Mouse (Mus musculus) midbrain, embryonic 12.5 days (tissue): ENCODE measurements around the gene Gm10642. TPM values are rescaled to one million over a fixed set of nuclear protein-coding genes. Genes with fewer than 3 reads are reported as not detected.

ENCODE experiments used
- ATAC-seq: fragments of 200-750 bp; cut with Nextera tagmentation; 2 replicates; pipeline ENCODE4 v1.8.0; 2017; ENCODE audit warnings: low read depth, moderate TSS enrichment, moderate library complexity; ENCODE audit not compliant: low FRiP score
- H3K27ac ChIP-seq: fragments of 300-500 bp; sonication (generic); replicated peaks from 2 replicates; pipeline ENCODE4 v1.5.1; 2016; ENCODE audit warnings: mild to moderate bottlenecking
- H3K27me3 ChIP-seq: fragments of 300-500 bp; sonication (generic); 2 replicates; pipeline ENCODE4 v1.6.1; 2016; ENCODE audit warnings: mild to moderate bottlenecking
- H3K36me3 ChIP-seq: fragments of 300-500 bp; sonication (generic); 2 replicates; pipeline ENCODE4 v1.6.1; 2016
- H3K4me1 ChIP-seq: fragments of 300-500 bp; sonication (generic); 2 replicates; pipeline ENCODE4 v1.6.1; 2016
- H3K4me2 ChIP-seq: fragments of 300-500 bp; sonication (generic); replicated peaks from 2 replicates; pipeline ENCODE4 v1.6.1; 2016; ENCODE audit warnings: mild to moderate bottlenecking, moderate library complexity
- H3K4me3 ChIP-seq: fragments of 300-500 bp; sonication (generic); 2 replicates; pipeline ENCODE4 v1.5.1; 2016; ENCODE audit warnings: mild to moderate bottlenecking
- H3K9ac ChIP-seq: fragments of 300-500 bp; sonication (generic); replicated peaks from 2 replicates; pipeline ENCODE4 v1.6.1; 2016; ENCODE audit warnings: mild to moderate bottlenecking, moderate library complexity
- H3K9me3 ChIP-seq: fragments of 300-500 bp; sonication (generic); 2 replicates; pipeline ENCODE4 v1.6.1; 2016; ENCODE audit warnings: mild to moderate bottlenecking
- WGBS: fragments of 180-500 bp; shearing (Covaris S2); methylation state at CpG from one replicate; pipeline ENCODE4 v1.1.7; 2016; 5-methylcytosine and 5-hydroxymethylcytosine counted together
- polyA plus RNA-seq: library from polyadenylated mRNA; unstranded; fragments of >200 nt; fragmentation: Nextera tagmentation; extraction: Ambion mirVana; gene quantifications from 2 replicates; pipeline ENCODE4 v1.2.1, GENCODE M21; 2016

The Gm10642 gene
- 0.32 and 1.0 TPM in 2 replicates for polyA plus RNA-seq

DNA sequence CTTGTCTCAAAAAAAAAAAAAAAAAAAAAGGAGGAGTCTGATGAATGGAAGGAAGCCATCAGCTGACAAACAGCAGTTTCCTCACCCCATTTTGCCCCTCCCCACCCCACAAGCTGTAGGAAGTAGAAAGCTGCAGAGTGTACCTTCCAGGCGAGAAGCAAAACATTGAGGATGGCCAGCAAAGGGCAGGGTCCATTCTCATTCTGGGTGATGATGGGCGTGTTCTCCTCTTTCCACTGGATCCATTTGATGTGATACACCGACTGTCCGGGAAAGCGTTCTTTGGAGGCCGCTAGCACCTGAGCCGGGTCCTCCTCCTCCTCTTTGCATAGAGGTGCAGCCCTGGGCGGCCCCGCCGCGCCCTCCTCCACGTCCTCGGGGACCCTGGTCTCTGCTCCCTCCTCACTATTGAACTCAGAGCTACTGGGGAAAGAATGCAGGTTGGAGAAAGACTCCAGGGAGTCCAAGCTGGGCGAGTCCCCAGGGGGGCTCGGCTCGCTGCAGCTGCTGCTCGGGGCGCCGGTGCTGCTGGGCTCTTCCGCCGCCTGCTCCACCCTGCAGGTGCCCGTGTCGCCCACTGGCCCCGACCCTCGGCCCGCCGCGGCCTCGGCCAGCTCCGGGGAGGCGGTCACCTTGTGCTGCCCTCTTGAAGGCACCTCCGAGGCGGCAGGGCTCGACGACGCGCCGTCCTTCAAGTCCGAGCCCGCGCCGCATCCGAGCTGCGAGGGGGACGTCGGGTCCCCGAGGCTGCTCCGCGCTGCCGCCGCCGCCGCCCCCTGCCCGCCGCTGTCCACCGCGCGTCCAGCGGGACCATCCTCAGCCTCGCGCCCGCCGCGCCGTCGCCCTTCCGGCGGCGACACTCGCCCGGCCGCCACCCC lies at the start of gene Gm10642:
Gm10642 (plus strand) TSS at position 122 of the 878 bp plus-strand sequence.
- WGBS = under 1% methylated on average over 69 of the region's 72 CpGs
- no peaks in the 10 kb centered on the region for H3K27me3 ChIP-seq
- peak within 1 kb of the TSS; percentile 91 for H3K9ac ChIP-seq
- no peaks in the 10 kb centered on the region for H3K36me3 ChIP-seq
- no peaks in the 10 kb centered on the region for H3K9me3 ChIP-seq
- peak within 1 kb of the TSS; percentile 95 for H3K27ac ChIP-seq
- peak within 1 kb of the TSS; percentile 81 for H3K4me2 ChIP-seq
- H3K4me1 ChIP-seq = peaks cover 8% of the 10 kb centered on the region
- ATAC-seq = peak; percentile 67
- H3K4me3 ChIP-seq = peak within 1 kb of the TSS; percentile 90

DNA sequence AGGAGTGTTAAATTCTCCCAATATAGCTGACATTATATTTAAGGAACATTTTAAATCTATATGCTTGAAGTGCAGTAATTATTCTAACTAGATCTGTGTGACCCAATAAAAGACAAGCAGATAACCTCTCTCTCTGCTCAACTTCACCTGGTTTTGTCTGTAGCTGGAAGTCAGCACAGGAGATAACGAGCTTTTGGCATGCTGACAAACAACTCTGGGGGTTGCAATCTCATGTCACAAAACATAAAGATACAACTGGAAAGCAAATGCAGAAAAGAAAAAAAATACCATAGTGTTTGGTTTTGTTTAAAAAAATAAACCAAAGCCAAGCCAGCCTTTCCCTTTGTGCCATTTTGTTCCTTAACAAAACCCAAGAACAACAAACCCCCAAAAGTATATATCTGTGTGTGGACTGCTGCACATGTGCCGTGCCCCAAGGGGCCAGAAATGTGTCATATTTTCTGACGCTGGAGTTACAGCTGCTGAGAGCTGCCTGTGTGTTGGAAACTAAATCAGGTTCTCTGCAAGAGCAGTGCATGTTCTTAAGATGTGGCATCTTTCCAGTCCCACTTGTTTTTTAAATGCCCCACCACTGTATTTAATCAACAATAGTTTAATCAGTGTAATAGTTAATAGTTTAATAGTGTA lies 44.9 kb upstream of the Gm10642 start:
- ATAC-seq = no peak
- Histone ChIP-seq H3K27ac (no peak overlapping the region), H3K4me3 (no peak overlapping the region), H3K4me2 (no peak overlapping the region), H3K4me1 (no peaks in the 10 kb centered on the region), H3K27me3 (no peaks in the 10 kb centered on the region), H3K36me3 (peaks cover 30% of the 10 kb centered on the region), H3K9me3 (no peaks in the 10 kb centered on the region), H3K9ac (no peak overlapping the region)
- 79% methylated on average over 3 of the region's 3 CpGs for WGBS

DNA sequence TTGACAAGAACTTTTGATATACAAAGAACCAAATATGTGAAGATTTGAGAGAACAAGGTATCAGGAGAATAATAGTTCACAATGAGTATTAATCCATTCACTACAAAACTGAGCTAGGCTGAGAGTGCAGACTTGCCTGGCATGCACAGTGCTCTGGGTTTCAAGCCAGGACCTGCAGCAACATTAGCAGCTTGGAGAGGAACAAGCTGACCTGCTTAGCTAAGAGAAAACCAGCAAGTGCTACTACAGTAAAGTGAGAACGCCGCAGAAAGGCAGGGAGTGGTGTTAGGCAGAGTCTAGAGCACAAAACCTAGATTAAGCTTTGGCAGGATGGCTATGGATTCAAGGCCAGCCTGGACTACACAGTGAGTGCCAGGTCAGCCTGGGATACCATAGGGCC lies 26.3 kb upstream of the Gm10642 start:
- 80% methylated on average over 2 of the region's 2 CpGs for WGBS
- H3K4me1 ChIP-seq = no peaks in the 10 kb centered on the region
- ATAC-seq = no peak

DNA sequence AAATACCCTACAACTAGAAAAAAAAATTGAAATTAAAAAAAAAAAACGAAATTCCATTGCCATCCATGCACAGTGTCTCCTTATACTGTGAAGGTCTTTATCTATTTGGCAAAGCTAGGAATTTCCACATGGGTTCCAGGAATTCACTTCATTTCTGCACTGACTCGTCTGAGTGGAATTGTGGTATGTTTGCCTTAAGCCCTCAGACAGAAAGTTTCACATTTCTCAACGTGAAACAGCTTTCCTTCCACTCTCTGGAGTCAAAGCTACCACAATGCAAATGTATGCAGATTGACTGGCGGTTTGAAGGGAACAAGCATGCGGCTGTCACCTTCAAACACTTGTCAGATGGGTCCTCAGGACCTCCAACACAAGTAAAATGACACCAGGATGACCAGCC lies 24.4 kb upstream of the Gm10642 start:
- no peak overlapping the region for H3K9ac ChIP-seq
- 29% methylated on average over 5 of the region's 5 CpGs for WGBS
- no peaks in the 10 kb centered on the region for H3K36me3 ChIP-seq
- no peaks in the 10 kb centered on the region for H3K4me1 ChIP-seq
- no peak for ATAC-seq
- no peak overlapping the region for H3K27ac ChIP-seq
- H3K4me2 ChIP-seq = no peak overlapping the region
- H3K9me3 ChIP-seq = no peaks in the 10 kb centered on the region
- no peaks in the 10 kb centered on the region for H3K27me3 ChIP-seq
- no peak overlapping the region for H3K4me3 ChIP-seq

More for the DNA sequence above, 26.3 kb upstream of the Gm10642 start:
- no peak overlapping the region for H3K4me3 ChIP-seq
- no peaks in the 10 kb centered on the region for H3K9me3 ChIP-seq
- H3K4me2 ChIP-seq = no peak overlapping the region
- H3K9ac ChIP-seq = no peak overlapping the region
- H3K27me3 ChIP-seq = no peaks in the 10 kb centered on the region
- H3K36me3 ChIP-seq = no peaks in the 10 kb centered on the region
- H3K27ac ChIP-seq = no peak overlapping the region

DNA sequence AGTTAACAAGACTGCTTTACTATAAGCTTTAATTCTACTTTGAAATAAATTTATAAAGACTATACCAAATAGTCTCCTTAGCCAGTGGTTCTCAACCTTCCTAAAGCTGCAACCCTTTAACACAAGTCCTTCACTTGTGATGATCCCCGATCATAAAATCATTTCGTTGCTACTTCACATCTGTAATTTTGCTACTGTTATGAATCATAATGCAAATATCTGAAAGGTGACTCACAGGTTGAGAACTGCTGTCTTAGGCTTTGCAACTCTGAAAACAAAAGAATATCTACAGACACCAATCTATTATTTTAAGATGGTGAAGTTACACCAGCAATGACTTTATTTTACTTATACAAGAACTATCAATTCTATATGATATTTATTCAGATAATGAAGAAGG lies 19.3 kb upstream of the Gm10642 start:
- Histone ChIP-seq H3K9me3 (no peaks in the 10 kb centered on the region), H3K27me3 (no peaks in the 10 kb centered on the region), H3K36me3 (no peaks in the 10 kb centered on the region), H3K27ac (no peak overlapping the region), H3K9ac (no peak overlapping the region), H3K4me3 (no peak overlapping the region), H3K4me2 (no peak overlapping the region), H3K4me1 (no peaks in the 10 kb centered on the region)
- no peak for ATAC-seq
- 92% methylated on average over 2 of the region's 2 CpGs for WGBS

DNA sequence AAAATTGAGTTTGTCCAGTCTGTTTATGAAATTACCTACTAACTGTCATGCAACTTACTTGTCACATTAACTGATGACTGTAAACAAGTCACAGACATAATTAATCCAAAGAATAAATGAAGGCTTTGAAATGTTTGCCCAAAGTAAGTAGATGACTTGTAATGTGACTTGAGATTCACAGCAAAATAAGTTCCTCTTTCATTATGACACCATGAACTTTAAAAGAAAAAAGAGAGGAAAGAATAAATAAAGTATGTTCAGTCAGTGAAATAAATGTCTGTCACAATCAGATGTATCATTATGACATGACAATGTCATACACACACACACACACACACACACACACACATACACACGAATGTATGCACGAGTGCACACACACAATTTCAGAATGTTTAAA lies 5.8 kb upstream of the Gm10642 start:
- ATAC-seq = no peak

DNA sequence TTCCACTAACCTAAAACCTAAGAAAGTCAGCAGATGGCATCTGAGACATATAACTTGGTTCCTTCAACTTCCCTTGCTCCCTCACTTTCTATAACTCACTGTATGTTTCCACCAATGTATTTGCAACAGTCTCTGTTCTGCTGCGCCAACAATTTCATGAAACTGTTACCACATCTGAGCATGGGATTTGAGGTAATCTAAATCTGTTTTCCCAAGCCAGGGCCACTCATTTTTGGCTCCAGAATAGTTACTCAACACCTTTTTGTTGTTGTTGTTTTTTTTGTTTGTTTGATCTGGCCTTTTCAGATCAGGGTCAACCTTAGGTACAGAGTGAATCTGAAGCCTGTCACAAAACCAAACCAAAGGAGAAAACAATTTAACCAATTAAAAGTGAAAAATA lies 5.1 kb upstream of the Gm10642 start:
- Histone ChIP-seq H3K4me2 (no peak overlapping the region), H3K27me3 (no peaks in the 10 kb centered on the region), H3K9me3 (no peaks in the 10 kb centered on the region), H3K4me1 (peaks cover 5% of the 10 kb centered on the region), H3K9ac (no peak overlapping the region), H3K27ac (no peak overlapping the region), H3K36me3 (no peaks in the 10 kb centered on the region), H3K4me3 (no peak overlapping the region)
- ATAC-seq = no peak
- WGBS = 95% methylated on average over 1 of the region's 1 CpGs

More for the DNA sequence above, 5.8 kb upstream of the Gm10642 start:
- Histone ChIP-seq H3K4me3 (no peak overlapping the region), H3K27me3 (no peaks in the 10 kb centered on the region), H3K4me2 (no peak overlapping the region), H3K9ac (no peak overlapping the region), H3K4me1 (peaks cover 5% of the 10 kb centered on the region), H3K27ac (no peak overlapping the region), H3K36me3 (no peaks in the 10 kb centered on the region), H3K9me3 (no peaks in the 10 kb centered on the region)
- WGBS = 93% methylated on average over 2 of the region's 2 CpGs

DNA sequence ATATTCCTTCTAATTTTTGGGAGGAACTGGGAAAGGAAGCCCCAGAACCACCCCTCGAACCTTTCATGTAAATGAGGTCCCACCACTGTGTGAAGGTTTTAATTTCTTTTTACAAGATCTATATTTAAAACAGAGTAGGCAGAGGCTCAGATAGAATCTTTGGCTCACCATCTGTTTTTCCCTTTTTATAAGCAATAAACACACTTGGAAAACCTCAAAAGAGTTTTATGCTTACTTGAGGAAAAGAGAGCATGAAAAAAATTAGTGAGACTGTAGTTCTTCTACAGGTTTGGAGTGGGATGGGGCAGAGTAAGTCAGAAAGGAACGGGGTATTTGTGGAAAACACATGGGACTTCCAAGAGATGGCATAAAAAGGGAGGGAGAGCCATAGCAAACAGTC lies 3.8 kb upstream of the Gm10642 start:
- Histone ChIP-seq H3K9me3 (no peaks in the 10 kb centered on the region), H3K4me2 (no peak overlapping the region), H3K36me3 (no peaks in the 10 kb centered on the region), H3K27ac (no peak overlapping the region), H3K4me3 (no peak overlapping the region), H3K9ac (no peak overlapping the region), H3K27me3 (no peaks in the 10 kb centered on the region), H3K4me1 (peaks cover 5% of the 10 kb centered on the region)
- 81% methylated on average over 2 of the region's 2 CpGs for whole genome bisulfite sequencing
- no peak for ATAC-seq

DNA sequence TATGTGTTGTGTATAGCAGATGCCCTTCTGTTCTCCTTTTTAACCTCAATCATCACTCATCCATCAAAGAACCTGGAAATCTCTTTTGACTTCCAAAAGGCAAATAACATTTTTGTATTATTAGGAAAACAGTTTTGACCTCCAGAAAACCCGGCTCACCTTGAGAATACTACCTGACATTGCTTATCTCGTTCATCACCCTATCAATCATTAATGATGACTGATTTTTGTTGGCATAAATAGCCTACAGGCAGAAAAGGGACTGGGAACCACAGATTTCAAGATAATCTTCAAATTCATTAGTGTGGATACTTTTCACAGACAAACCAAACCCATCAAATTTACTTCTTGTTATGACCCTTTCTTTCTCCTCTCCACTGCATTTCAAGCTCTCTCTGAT lies 2.2 kb upstream of the Gm10642 start:
- Histone ChIP-seq H3K27me3 (no peaks in the 10 kb centered on the region), H3K9ac (no peak overlapping the region), H3K4me2 (peak overlapping the region; percentile 36), H3K4me3 (peak overlapping the region; percentile 15), H3K4me1 (peaks cover 8% of the 10 kb centered on the region), H3K27ac (no peak overlapping the region), H3K9me3 (no peaks in the 10 kb centered on the region), H3K36me3 (no peaks in the 10 kb centered on the region)
- no peak for ATAC-seq
- WGBS = 84% methylated on average over 2 of the region's 2 CpGs

DNA sequence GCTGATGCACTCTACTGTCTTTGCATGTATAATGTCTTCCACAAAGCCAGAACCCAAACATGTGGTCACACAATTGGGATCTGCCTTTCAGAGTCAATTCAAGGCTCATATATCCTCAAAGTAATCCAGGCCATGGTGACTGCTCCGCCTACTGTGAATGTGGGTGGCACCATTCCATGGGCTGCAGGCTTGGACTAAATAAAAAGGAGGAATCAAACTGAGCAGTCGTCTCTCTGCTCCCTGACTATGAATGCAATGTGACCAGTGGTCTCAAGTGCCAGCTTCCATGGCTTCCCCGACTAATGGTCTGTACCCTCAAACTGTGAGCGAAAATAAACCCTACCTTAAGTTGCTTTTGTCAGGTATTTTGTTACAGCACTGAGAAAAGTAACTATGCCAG lies 1.6 kb upstream of the Gm10642 start:
- H3K27ac ChIP-seq = no peak overlapping the region
- no peak overlapping the region for H3K9ac ChIP-seq
- H3K27me3 ChIP-seq = no peaks in the 10 kb centered on the region
- no peaks in the 10 kb centered on the region for H3K9me3 ChIP-seq
- H3K36me3 ChIP-seq = no peaks in the 10 kb centered on the region
- WGBS = 66% methylated on average over 4 of the region's 4 CpGs
- peaks cover 8% of the 10 kb centered on the region for H3K4me1 ChIP-seq
- ATAC-seq = no peak
- peak overlapping the region; percentile 15 for H3K4me3 ChIP-seq
- H3K4me2 ChIP-seq = peak overlapping the region; percentile 36

DNA sequence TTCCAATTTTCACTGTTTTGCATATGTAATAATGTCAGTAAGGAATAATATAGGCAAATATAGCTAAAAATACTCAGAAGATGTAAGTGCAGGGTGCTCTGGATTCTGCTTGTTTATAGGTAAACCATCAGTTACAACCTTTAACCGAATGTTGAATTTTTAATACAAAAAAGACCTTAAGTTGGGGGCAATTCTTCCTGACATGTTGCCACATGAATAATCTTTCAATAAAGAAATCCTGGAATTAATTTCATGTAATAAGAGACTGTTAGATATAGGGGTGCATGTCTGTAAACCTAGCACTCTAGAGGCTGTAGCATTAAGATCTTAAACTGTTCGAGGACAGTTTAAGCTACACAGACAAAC lies 304 bp upstream of the Gm10642 start:
- Histone ChIP-seq H3K4me1 (peaks cover 8% of the 10 kb centered on the region), H3K27ac (no peak overlapping the region), H3K36me3 (no peaks in the 10 kb centered on the region), H3K27me3 (no peaks in the 10 kb centered on the region), H3K4me3 (peak overlapping the region; percentile 90), H3K9me3 (no peaks in the 10 kb centered on the region), H3K4me2 (peak overlapping the region; percentile 81), H3K9ac (0 out of 2 replicates have a peak overlapping the region, but pooled peaks have one; percentile 7)
- WGBS = 37% methylated on average over 2 of the region's 2 CpGs
- no peak for ATAC-seq
